Mouse (Mus musculus) neural tube, embryonic 11.5 days (tissue): ENCODE results near the gene Dmrt2. TPM values are rescaled to one million over a fixed set of nuclear protein-coding genes. Genes with fewer than 3 reads are reported as not detected.

Source experiments
- ATAC-seq: fragments of 200-750 bp; cut with Nextera tagmentation; 2 replicates; pipeline ENCODE4 v1.8.0; 2017; ENCODE audit warnings: moderate number of reproducible peaks, mild to moderate bottlenecking, moderate TSS enrichment, moderate library complexity; ENCODE audit not compliant: insufficient read depth, low FRiP score, low TSS enrichment
- DNase-seq: peaks from one replicate; pipeline ENCODE4 v3.0.0-alpha.2; 2015; ENCODE audit warnings: low spot score
- H3K27ac ChIP-seq: fragments of 300-500 bp; sonication (generic); 2 replicates; pipeline ENCODE4 v1.5.1; 2014; ENCODE audit warnings: low read depth, mild to moderate bottlenecking, low read length
- H3K27me3 ChIP-seq: fragments of 300-500 bp; sonication (generic); 2 replicates; pipeline ENCODE4 v1.6.1; 2014; ENCODE audit warnings: mild to moderate bottlenecking, low read length, mixed read lengths; ENCODE audit not compliant: control insufficient read depth, insufficient read depth
- H3K36me3 ChIP-seq: fragments of 300-500 bp; sonication (generic); 2 replicates; pipeline ENCODE4 v1.6.1; 2014; ENCODE audit warnings: mild to moderate bottlenecking, low read length, moderate library complexity, mixed read lengths; ENCODE audit not compliant: control insufficient read depth, insufficient read depth
- H3K4me1 ChIP-seq: fragments of 300-500 bp; sonication (generic); 2 replicates; pipeline ENCODE4 v1.6.1; 2014; ENCODE audit warnings: low read length, mixed read lengths; ENCODE audit not compliant: control insufficient read depth, insufficient read depth
- H3K4me2 ChIP-seq: fragments of 300-500 bp; sonication (generic); 2 replicates; pipeline ENCODE4 v1.6.1; 2014; ENCODE audit warnings: low read depth, mild to moderate bottlenecking, moderate library complexity
- H3K4me3 ChIP-seq: fragments of 300-500 bp; sonication (generic); 2 replicates; pipeline ENCODE4 v1.5.1; 2014; ENCODE audit warnings: low read depth, low read length
- H3K9ac ChIP-seq: fragments of 300-500 bp; sonication (generic); 2 replicates; pipeline ENCODE4 v1.6.1; 2014; ENCODE audit warnings: mild to moderate bottlenecking, low read length
- H3K9me3 ChIP-seq: fragments of 300-500 bp; sonication (generic); 2 replicates; pipeline ENCODE4 v1.6.1; 2016; ENCODE audit warnings: low read length; ENCODE audit not compliant: control insufficient read depth
- WGBS: fragments of 180-500 bp; shearing (Covaris S2); extraction: QIAGEN DNeasy Blood & Tissue Kit; methylation state at CpG from one replicate; pipeline ENCODE4 v1.1.7; 2014; 5-methylcytosine and 5-hydroxymethylcytosine counted together
- polyA plus RNA-seq: library from polyadenylated mRNA; unstranded; fragments of >200 nt; fragmentation: Nextera tagmentation; extraction: Ambion mirVana; gene quantifications from 2 replicates; pipeline ENCODE4 v1.2.1, GENCODE M21; 2014

Gene Dmrt2
- polyA plus RNA-seq, 1 experiment from 2014 or later, result 15.4 TPM

- DNase-seq (no peak), ATAC-seq (no peak)
- no peak overlapping the region for H3K4me3 ChIP-seq
- H3K27ac ChIP-seq, result no peak overlapping the region
- WGBS, result 66% methylated on average over 10 of the region's 10 CpGs
- no peaks in the 10 kb centered on the region for H3K36me3 ChIP-seq
- H3K27me3 ChIP-seq, result no peaks in the 10 kb centered on the region
- H3K9ac ChIP-seq, result no peak overlapping the region
- no peaks in the 10 kb centered on the region for H3K9me3 ChIP-seq
- H3K4me2 ChIP-seq, result no peak overlapping the region
- peaks cover 4% of the 10 kb centered on the region; the same call in 1 of the 2 replicates for H3K4me1 ChIP-seq
Observed at GRCm38 (mm10) chr19:25650474-25650873, 21.7 kb upstream of the Dmrt2 start.

GRCm38 (mm10) chr19:25652560-25652959, 19.7 kb upstream of the Dmrt2 start:
- ATAC-seq, result no peak
- Histone ChIP-seq H3K9me3 (no peaks in the 10 kb centered on the region), H3K4me1 (peaks cover 4% of the 10 kb centered on the region; the same call in 1 of the 2 replicates), H3K27me3 (no peaks in the 10 kb centered on the region), H3K27ac (no peak overlapping the region), H3K4me2 (no peak overlapping the region), H3K36me3 (no peaks in the 10 kb centered on the region), H3K9ac (no peak overlapping the region), H3K4me3 (no peak overlapping the region)
- DNase-seq, result no peak
- WGBS, result 71% methylated on average over 5 of the region's 5 CpGs

- Histone ChIP-seq H3K9ac (no peak overlapping the region), H3K36me3 (no peaks in the 10 kb centered on the region), H3K4me3 (no peak overlapping the region), H3K4me2 (no peak overlapping the region), H3K9me3 (no peaks in the 10 kb centered on the region), H3K27ac (no peak overlapping the region), H3K4me1 (peaks cover 4% of the 10 kb centered on the region; the same call in 1 of the 2 replicates), H3K27me3 (no peaks in the 10 kb centered on the region)
- no peak for DNase-seq
- WGBS, result 47% methylated on average over 12 of the region's 12 CpGs
- ATAC-seq, result no peak
Observed at GRCm38 (mm10) chr19:25654034-25654749, 18.0 kb upstream of the Dmrt2 start.

GRCm38 (mm10) chr19:25665486-25666339, 6.5 kb upstream of the Dmrt2 start:
- Histone ChIP-seq H3K27me3 (peaks cover 58% of the 10 kb centered on the region), H3K9ac (no peak overlapping the region), H3K4me3 (no peak overlapping the region), H3K9me3 (no peaks in the 10 kb centered on the region), H3K27ac (no peak overlapping the region), H3K4me2 (peak overlapping the region; percentile 29), H3K36me3 (no peaks in the 10 kb centered on the region), H3K4me1 (peaks cover 4% of the 10 kb centered on the region; the same call in 1 of the 2 replicates)
- DNase-seq (no peak), ATAC-seq (no peak)
- 2% methylated on average over 31 of the region's 31 CpGs for whole genome bisulfite sequencing

GRCm38 (mm10) chr19:25667836-25668235, 4.4 kb upstream of the Dmrt2 start:
- Histone ChIP-seq H3K4me2 (no peak overlapping the region), H3K27me3 (peaks cover 77% of the 10 kb centered on the region), H3K4me1 (peaks cover 8% of the 10 kb centered on the region; the same call in 1 of the 2 replicates), H3K9ac (no peak overlapping the region), H3K36me3 (no peaks in the 10 kb centered on the region), H3K9me3 (no peaks in the 10 kb centered on the region), H3K4me3 (no peak overlapping the region), H3K27ac (no peak overlapping the region)
- DNase-seq, result no peak
- WGBS, result 6% methylated on average over 4 of the region's 4 CpGs
- ATAC-seq, result no peak

- Histone ChIP-seq H3K4me1 (peaks cover 12% of the 10 kb centered on the region; the same call in 1 of the 2 replicates), H3K9me3 (no peaks in the 10 kb centered on the region), H3K4me3 (no peak overlapping the region), H3K36me3 (no peaks in the 10 kb centered on the region), H3K27ac (no peak overlapping the region), H3K9ac (no peak overlapping the region), H3K4me2 (no peak overlapping the region), H3K27me3 (peaks cover 96% of the 10 kb centered on the region)
- DNase-seq (no peak), ATAC-seq (no peak)
- 0% methylated on average over 3 of the region's 3 CpGs for WGBS
Observed at GRCm38 (mm10) chr19:25669593-25670248, 2.5 kb upstream of the Dmrt2 start.

GRCm38 (mm10) chr19:25670571-25671285, 1.5 kb upstream of the Dmrt2 start:
- no peak overlapping the region for H3K27ac ChIP-seq
- H3K4me2 ChIP-seq, result peak overlapping the region; percentile 12; the same call in 1 of the 2 replicates
- no peak for ATAC-seq
- H3K27me3 ChIP-seq, result peaks cover 97% of the 10 kb centered on the region
- no peak overlapping the region for H3K9ac ChIP-seq
- 1% methylated on average over 17 of the region's 17 CpGs for WGBS
- no peak overlapping the region for H3K4me3 ChIP-seq
- DNase-seq, result no peak
- no peaks in the 10 kb centered on the region for H3K36me3 ChIP-seq
- H3K9me3 ChIP-seq, result no peaks in the 10 kb centered on the region
- peaks cover 12% of the 10 kb centered on the region; the same call in 1 of the 2 replicates for H3K4me1 ChIP-seq

GRCm38 (mm10) chr19:25671681-25672080, 530 bp upstream of the Dmrt2 start:
- Histone ChIP-seq H3K9ac (no peak overlapping the region), H3K4me3 (peak overlapping the region; percentile 40), H3K27me3 (peaks cover 98% of the 10 kb centered on the region), H3K9me3 (no peaks in the 10 kb centered on the region), H3K36me3 (no peaks in the 10 kb centered on the region), H3K4me2 (peak overlapping the region; percentile 71), H3K4me1 (0 out of 2 replicates have a peak, but pooled peaks cover 8% of the 10 kb centered on the region), H3K27ac (no peak overlapping the region)
- DNase-seq (no peak), ATAC-seq (peak; percentile 11; the same call in 1 of the 2 replicates)
- WGBS, result under 1% methylated on average over 14 of the region's 14 CpGs
